Mouse (Mus musculus) cerebellum, adult (tissue): Measurements from ENCODE around the gene Wfdc17.

ENCODE experiments used
- ATAC-seq: cut with Nextera tagmentation; 2 replicates; pipeline ENCODE4 v1.9.2; 2017; ENCODE audit warnings: mild to moderate bottlenecking, moderate library complexity, mixed read lengths; ENCODE audit not compliant: insufficient number of reproducible peaks, low FRiP score, low TSS enrichment

Gene Wfdc17

GRCm38 (mm10) chr11:83703705-83704104, at the start of gene Wfdc17:
Wfdc17 (plus strand) TSS chr11:83703991.
- no peak for ATAC-seq

- no peak for ATAC-seq
Measured at GRCm38 (mm10) chr11:83654606-83655005, 49.2 kb upstream of the Wfdc17 start.

GRCm38 (mm10) chr11:83657508-83657907, 46.3 kb upstream of the Wfdc17 start:
- no peak for ATAC-seq

GRCm38 (mm10) chr11:83658797-83659196, 45.0 kb upstream of the Wfdc17 start:
- ATAC-seq = no peak

- ATAC-seq = no peak
Measured at GRCm38 (mm10) chr11:83662204-83662603, 41.6 kb upstream of the Wfdc17 start, which contains the start of gene Ccl4. Ccl4 (plus strand) TSS chr11:83662584.

GRCm38 (mm10) chr11:83663532-83663931, 40.3 kb upstream of the Wfdc17 start:
- ATAC-seq = no peak

GRCm38 (mm10) chr11:83671743-83672142, 32.0 kb upstream of the Wfdc17 start:
- ATAC-seq = no peak

GRCm38 (mm10) chr11:83675665-83676064, 28.1 kb upstream of the Wfdc17 start:
- no peak for ATAC-seq

GRCm38 (mm10) chr11:83689918-83690317, 13.9 kb upstream of the Wfdc17 start:
- ATAC-seq = no peak

GRCm38 (mm10) chr11:83692008-83692407, 11.8 kb upstream of the Wfdc17 start:
- ATAC-seq = no peak

- ATAC-seq = no peak
Measured at GRCm38 (mm10) chr11:83708715-83709114, 4.9 kb downstream of the Wfdc17 start, which contains the start of gene Wfdc18. Wfdc18 (plus strand) TSS chr11:83709015.

- no peak for ATAC-seq
Measured at GRCm38 (mm10) chr11:83709683-83710082, 5.9 kb downstream of the Wfdc17 start.

- no peak for ATAC-seq
Measured at GRCm38 (mm10) chr11:83712671-83713070, 8.9 kb downstream of the Wfdc17 start.

GRCm38 (mm10) chr11:83713925-83714324, 10.1 kb downstream of the Wfdc17 start:
- ATAC-seq = no peak

- no peak for ATAC-seq
Measured at GRCm38 (mm10) chr11:83717042-83717665, 13.4 kb downstream of the Wfdc17 start.

GRCm38 (mm10) chr11:83720766-83721165, 17.0 kb downstream of the Wfdc17 start:
- no peak for ATAC-seq

- ATAC-seq = no peak
Measured at GRCm38 (mm10) chr11:83728757-83729432, 25.1 kb downstream of the Wfdc17 start.

- ATAC-seq = no peak
Measured at GRCm38 (mm10) chr11:83731116-83731515, 27.3 kb downstream of the Wfdc17 start.

- ATAC-seq = no peak
Measured at GRCm38 (mm10) chr11:83733071-83733640, 29.4 kb downstream of the Wfdc17 start.

GRCm38 (mm10) chr11:83734215-83734614, 30.4 kb downstream of the Wfdc17 start:
- no peak for ATAC-seq

GRCm38 (mm10) chr11:83735881-83736280, 32.1 kb downstream of the Wfdc17 start:
- no peak for ATAC-seq
